12 mouse cellular contexts compared by ENCODE assay signal in the genomic region with DNA sequence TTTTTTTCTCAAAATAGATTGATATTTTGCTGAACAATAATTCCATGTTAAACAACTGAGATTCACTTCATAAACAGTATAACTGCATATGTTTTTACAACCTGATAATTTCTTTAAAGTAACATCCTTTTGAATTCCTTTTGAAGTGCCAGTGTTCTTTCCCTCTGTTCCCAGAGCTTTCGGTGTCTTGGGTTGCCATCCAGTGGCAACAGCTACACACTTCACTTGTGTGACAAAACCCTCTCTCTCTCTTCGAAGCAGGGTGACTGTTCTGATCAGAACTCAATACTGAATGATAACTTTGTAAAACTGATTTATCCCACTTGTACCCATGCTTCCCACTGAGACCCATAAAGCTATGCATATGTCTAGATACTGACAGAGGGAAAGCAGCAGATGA.
DNase-seq lines count a peak whose midpoint lies in the region; ATAC-seq and TF ChIP-seq lines count a peak whose summit lies in the region.
"Had no signal": no experiment of that assay in that cellular context is flagged by ENCODE, and none has a peak within 500 bp of the region (broad histone marks: within the 10 kb centered on the region; RNA-seq: fewer than 3 reads in every experiment).

No protein-coding gene starts in this region.

- TF ChIP-seq CTCF in hindbrain, postnatal 0 days (IDR thresholded peaks at IDR 0.05; ENCODE audit: low read depth) = peak; percentile 77
- peak; percentile 33; the same call in 1 of the 2 replicates for TF ChIP-seq CTCF in lung, embryonic 14.5 days (IDR thresholded peaks at IDR 0.05; ENCODE audit: low read depth)
- TF ChIP-seq CTCF in lung, adult 2 months (IDR thresholded peaks at IDR 0.05; ENCODE audit: insufficient read depth, low read length) = no peak

- H3K4me3 ChIP-seq in hindbrain, postnatal 0 days (ENCODE audit: low read length) = no peak overlapping the region
- H3K4me3 ChIP-seq in hindbrain, embryonic 12.5 days = no peak overlapping the region
- no peak overlapping the region for H3K4me3 ChIP-seq in lung, embryonic 14.5 days (ENCODE audit: low read depth, low read length)
- no peak overlapping the region for H3K4me3 ChIP-seq in lung, adult 2 months (replicated peaks; ENCODE audit: extremely low read depth, low read depth, low read length)
- H3K4me3 ChIP-seq: erythroblast, embryonic 14.5 days; limb, embryonic 13.5 days had no signal

- no peak overlapping the region for H3K9ac ChIP-seq in hindbrain, postnatal 0 days (replicated peaks; ENCODE audit: low read length)
- no peak overlapping the region for H3K9ac ChIP-seq in hindbrain, embryonic 12.5 days
- H3K9ac ChIP-seq in lung, embryonic 14.5 days = no peak overlapping the region
- H3K9ac ChIP-seq: limb, embryonic 13.5 days had no signal

- H3K9me3 ChIP-seq in hindbrain, postnatal 0 days (ENCODE audit: low read length) = no peaks in the 10 kb centered on the region
- no peaks in the 10 kb centered on the region for H3K9me3 ChIP-seq in hindbrain, embryonic 12.5 days (replicated peaks)
- H3K9me3 ChIP-seq in lung, embryonic 14.5 days (ENCODE audit: low read depth, low read length) = no peaks in the 10 kb centered on the region
- H3K9me3 ChIP-seq: limb, embryonic 13.5 days had no signal

- H3K4me2 ChIP-seq in hindbrain, postnatal 0 days (ENCODE audit: low read depth, low read length) = no peak overlapping the region
- H3K4me2 ChIP-seq in hindbrain, embryonic 12.5 days (replicated peaks) = no peak overlapping the region
- H3K4me2 ChIP-seq in lung, embryonic 14.5 days = no peak overlapping the region
- H3K4me2 ChIP-seq: limb, embryonic 13.5 days had no signal

- H3K36me3 ChIP-seq in hindbrain, postnatal 0 days (ENCODE audit: insufficient read depth, low read length) = no peaks in the 10 kb centered on the region
- no peaks in the 10 kb centered on the region for H3K36me3 ChIP-seq in hindbrain, embryonic 12.5 days
- H3K36me3 ChIP-seq in lung, embryonic 14.5 days (ENCODE audit: insufficient read depth) = no peaks in the 10 kb centered on the region
- H3K36me3 ChIP-seq: limb, embryonic 13.5 days had no signal

- no peak for TF ChIP-seq POLR2A in lung, adult 2 months (IDR thresholded peaks at IDR 0.05; ENCODE audit: borderline replicate concordance, extremely low read depth, low read depth, low read length)

- no peaks in the 10 kb centered on the region for H3K27me3 ChIP-seq in hindbrain, postnatal 0 days (ENCODE audit: insufficient read depth, low read length)
- no peaks in the 10 kb centered on the region for H3K27me3 ChIP-seq in hindbrain, embryonic 12.5 days
- no peaks in the 10 kb centered on the region for H3K27me3 ChIP-seq in lung, embryonic 14.5 days (ENCODE audit: insufficient read depth, low read length)
- H3K27me3 ChIP-seq: limb, embryonic 13.5 days had no signal

- WGBS in hindbrain, postnatal 0 days = 58% methylated on average over 2 of the region's 2 CpGs
- 53% methylated on average over 2 of the region's 2 CpGs for WGBS in hindbrain, embryonic 12.5 days
- WGBS in lung, embryonic 14.5 days = 49% methylated on average over 2 of the region's 2 CpGs
- 46% methylated on average over 2 of the region's 2 CpGs for WGBS in lung, adult 2 months

- DNase-seq in hindbrain, postnatal 0 days (ENCODE audit: low spot score) = peak; percentile 76
- peak; percentile 15 for DNase-seq in lung, embryonic 14.5 days
- no peak for DNase-seq in lung, adult 2 months
- peak; percentile 47 for DNase-seq in embryo, embryonic 11 days
- DNase-seq in kidney, postnatal 4 days = peak; percentile 12 to 28
- no peak for DNase-seq in spleen, postnatal 10 days (ENCODE audit: low spot score in 2 of 2)
- DNase-seq: gastrocnemius, postnatal 36 days; lung, postnatal 4 days; thymus, postnatal 14 days had no signal

- H3K4me1 ChIP-seq in hindbrain, postnatal 0 days (ENCODE audit: insufficient read depth, low read length) = no peaks in the 10 kb centered on the region
- H3K4me1 ChIP-seq in hindbrain, embryonic 12.5 days = no peaks in the 10 kb centered on the region
- H3K4me1 ChIP-seq in lung, embryonic 14.5 days (ENCODE audit: insufficient read depth) = no peaks in the 10 kb centered on the region
- H3K4me1 ChIP-seq in lung, adult 2 months (ENCODE audit: control insufficient read depth, insufficient read depth, low read length) = no peaks in the 10 kb centered on the region
- H3K4me1 ChIP-seq: limb, embryonic 13.5 days had no signal

- ATAC-seq in hindbrain, postnatal 0 days = 0 out of 2 replicates have a peak, but pooled peaks have one; percentile 62
- ATAC-seq in hindbrain, embryonic 12.5 days (ENCODE audit: low FRiP score) = no peak
- no peak for ATAC-seq in lung, embryonic 14.5 days (ENCODE audit: insufficient read depth)

- no peak overlapping the region for H3K27ac ChIP-seq in hindbrain, postnatal 0 days
- no peak overlapping the region for H3K27ac ChIP-seq in hindbrain, embryonic 12.5 days
- H3K27ac ChIP-seq in lung, embryonic 14.5 days (ENCODE audit: low read depth) = no peak overlapping the region
- H3K27ac ChIP-seq: limb, embryonic 13.5 days had no signal

Comparison
In these comparisons a context has a peak if more than half of its experiments do, and no peak if none do; other contexts are left out.
1. DNase-seq: peak in hindbrain, postnatal 0 days (single experiment), lung, embryonic 14.5 days (single experiment), embryo, embryonic 11 days (single experiment) and kidney, postnatal 4 days (2 of 2); none in lung, adult 2 months (single experiment) and spleen, postnatal 10 days (0 of 2).